9 mouse cellular contexts compared by ENCODE assay signal in the genomic region with DNA sequence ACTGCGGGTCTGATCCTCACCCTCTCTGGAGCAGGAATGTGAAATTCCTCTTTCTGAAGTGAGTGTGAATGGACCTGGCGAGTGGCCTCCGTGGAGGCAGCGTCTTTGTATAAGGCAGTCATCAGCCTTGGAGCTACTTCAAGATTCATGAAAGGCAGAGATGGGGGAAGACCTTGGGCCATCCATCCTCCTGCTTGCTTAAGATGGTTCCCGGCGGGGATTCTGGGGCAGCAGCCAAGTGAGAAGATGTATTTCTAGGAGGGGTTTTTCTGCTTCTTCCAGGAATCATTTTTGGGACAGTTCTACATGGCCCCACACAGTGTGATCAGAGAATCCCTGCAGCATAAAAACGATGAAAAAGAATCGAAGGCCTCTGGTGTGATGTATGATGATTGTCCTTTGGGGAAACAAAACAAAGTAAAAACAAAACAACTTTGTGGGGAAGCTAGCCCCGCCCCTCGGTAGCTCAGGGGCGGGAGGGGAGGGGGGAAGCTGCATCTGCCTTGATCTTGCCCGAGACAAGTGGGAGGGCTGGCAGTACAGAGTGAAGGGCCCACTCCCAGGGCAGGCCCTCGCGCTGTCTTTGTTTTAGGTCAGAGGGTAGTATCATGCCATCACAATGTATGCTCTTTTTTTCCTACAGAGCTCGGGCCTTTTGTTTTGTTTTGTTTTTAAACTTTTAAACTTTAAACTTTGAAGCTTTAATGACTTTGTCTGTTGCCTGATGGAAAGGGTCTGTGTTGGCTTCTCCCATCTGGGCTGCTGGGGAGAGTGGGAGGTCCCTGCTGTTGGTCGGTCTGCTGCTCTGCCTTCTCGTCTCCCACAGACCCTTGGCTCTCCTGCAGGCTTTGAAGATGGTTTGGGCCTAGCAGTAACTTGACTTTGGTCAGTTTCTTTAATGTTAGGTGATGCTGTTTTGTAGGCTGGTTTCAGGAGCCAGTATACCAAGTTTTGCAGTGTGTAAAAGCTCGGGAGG.
DNase-seq lines count a peak whose midpoint lies in the region; ATAC-seq and TF ChIP-seq lines count a peak whose summit lies in the region.
"Had no signal": no experiment of that assay in that cellular context is flagged by ENCODE, and none has a peak within 500 bp of the region (broad histone marks: within the 10 kb centered on the region; RNA-seq: fewer than 3 reads in every experiment).

No protein-coding gene starts in this region.

- no peaks in the 10 kb centered on the region for H3K27me3 ChIP-seq in intestine, embryonic 14.5 days (replicated peaks; ENCODE audit: control insufficient read depth, insufficient read depth, low read length)
- H3K27me3 ChIP-seq in intestine, postnatal 0 days (replicated peaks; ENCODE audit: control insufficient read depth, insufficient read depth, low read length) = no peaks in the 10 kb centered on the region
- peaks cover 45% of the 10 kb centered on the region for H3K27me3 ChIP-seq in limb, embryonic 10.5 days (ENCODE audit: low read depth, poor library complexity, severe bottlenecking)
- no peaks in the 10 kb centered on the region for H3K27me3 ChIP-seq in neural tube, embryonic 12.5 days (replicated peaks)
- H3K27me3 ChIP-seq: liver, embryonic 13.5 days had no signal

- 17% methylated on average over 18 of the region's 18 CpGs for WGBS in intestine, embryonic 14.5 days
- 31% methylated on average over 18 of the region's 18 CpGs for WGBS in intestine, postnatal 0 days
- 22% methylated on average over 18 of the region's 18 CpGs for WGBS in limb, embryonic 10.5 days
- 8% methylated on average over 18 of the region's 18 CpGs for WGBS in neural tube, embryonic 12.5 days

- DNase-seq in intestine, embryonic 14.5 days (ENCODE audit: low spot score) = peak; percentile 66
- DNase-seq in embryo, embryonic 11 days = peak; percentile 67
- DNase-seq in heart, adult 9 months (ENCODE audit: low spot score in 2 of 2) = peak; percentile 3 to 6
- DNase-seq in limb, embryonic 10.5 days (ENCODE audit: low spot score) = no peak
- DNase-seq in cerebellum, adult 9-11 months = no peak
- no peak for DNase-seq in spleen, adult 18-20 months
- DNase-seq: liver, embryonic 13.5 days had no signal

- H3K27ac ChIP-seq in intestine, embryonic 14.5 days (ENCODE audit: low read depth) = peak overlapping the region; percentile 62
- H3K27ac ChIP-seq in intestine, postnatal 0 days (ENCODE audit: low read depth, low read length) = no peak overlapping the region
- H3K27ac ChIP-seq in limb, embryonic 10.5 days = peak overlapping the region; percentile 47; the same call in 1 of the 2 replicates
- no peak overlapping the region for H3K27ac ChIP-seq in neural tube, embryonic 12.5 days
- H3K27ac ChIP-seq: liver, embryonic 13.5 days had no signal

- H3K4me2 ChIP-seq in intestine, embryonic 14.5 days (ENCODE audit: low read length) = no peak overlapping the region
- H3K4me2 ChIP-seq in intestine, postnatal 0 days (replicated peaks; ENCODE audit: low read depth) = no peak overlapping the region
- peak overlapping the region; percentile 33 for H3K4me2 ChIP-seq in neural tube, embryonic 12.5 days (replicated peaks)
- H3K4me2 ChIP-seq: liver, embryonic 13.5 days had no signal

- no peak overlapping the region for H3K4me3 ChIP-seq in intestine, embryonic 14.5 days (ENCODE audit: low read depth, low read length)
- no peak overlapping the region for H3K4me3 ChIP-seq in intestine, postnatal 0 days (ENCODE audit: low read depth, low read length)
- H3K4me3 ChIP-seq in limb, embryonic 10.5 days = no peak overlapping the region
- no peak overlapping the region for H3K4me3 ChIP-seq in neural tube, embryonic 12.5 days
- H3K4me3 ChIP-seq: liver, embryonic 13.5 days had no signal

- TF ChIP-seq CTCF in intestine, postnatal 0 days (IDR thresholded peaks at IDR 0.05; ENCODE audit: low read depth) = no peak

- H3K4me1 ChIP-seq in intestine, embryonic 14.5 days (replicated peaks; ENCODE audit: control insufficient read depth, insufficient read depth, low read length) = peaks cover 23% of the 10 kb centered on the region; the same call in 1 of the 2 replicates
- H3K4me1 ChIP-seq in intestine, postnatal 0 days (replicated peaks; ENCODE audit: control insufficient read depth, insufficient read depth, low read length) = no peaks in the 10 kb centered on the region; the same call in none of the 2 replicates
- peaks cover 22% of the 10 kb centered on the region for H3K4me1 ChIP-seq in limb, embryonic 10.5 days
- H3K4me1 ChIP-seq in neural tube, embryonic 12.5 days = peaks cover 12% of the 10 kb centered on the region
- H3K4me1 ChIP-seq: liver, embryonic 13.5 days had no signal

- no peaks in the 10 kb centered on the region for H3K9me3 ChIP-seq in intestine, embryonic 14.5 days (ENCODE audit: control insufficient read depth, low read length)
- no peaks in the 10 kb centered on the region for H3K9me3 ChIP-seq in intestine, postnatal 0 days (ENCODE audit: control insufficient read depth)
- H3K9me3 ChIP-seq in limb, embryonic 10.5 days (replicated peaks) = no peaks in the 10 kb centered on the region
- H3K9me3 ChIP-seq in neural tube, embryonic 12.5 days = no peaks in the 10 kb centered on the region
- H3K9me3 ChIP-seq: liver, embryonic 13.5 days had no signal

- no peaks in the 10 kb centered on the region for H3K36me3 ChIP-seq in intestine, embryonic 14.5 days (ENCODE audit: control insufficient read depth, insufficient read depth, low read length)
- no peaks in the 10 kb centered on the region for H3K36me3 ChIP-seq in intestine, postnatal 0 days (ENCODE audit: control insufficient read depth, insufficient read depth)
- H3K36me3 ChIP-seq in limb, embryonic 10.5 days = no peaks in the 10 kb centered on the region
- H3K36me3 ChIP-seq in neural tube, embryonic 12.5 days = no peaks in the 10 kb centered on the region
- H3K36me3 ChIP-seq: liver, embryonic 13.5 days had no signal

- 0 out of 2 replicates have a peak, but pooled peaks have one; percentile 55 for ATAC-seq in intestine, embryonic 14.5 days (replicated peaks; ENCODE audit: low FRiP score, low TSS enrichment, low read depth)
- ATAC-seq in intestine, postnatal 0 days = no peak
- ATAC-seq in neural tube, embryonic 12.5 days (ENCODE audit: low FRiP score, low read depth) = peak; percentile 86

- H3K9ac ChIP-seq in intestine, embryonic 14.5 days (ENCODE audit: low read length) = no peak overlapping the region
- no peak overlapping the region for H3K9ac ChIP-seq in intestine, postnatal 0 days (ENCODE audit: low read depth, low read length)
- no peak overlapping the region for H3K9ac ChIP-seq in neural tube, embryonic 12.5 days
- H3K9ac ChIP-seq: liver, embryonic 13.5 days had no signal

Comparison
In these comparisons a context has a peak if more than half of its experiments do, and no peak if none do; other contexts are left out.
1. H3K27ac ChIP-seq: peak in intestine, embryonic 14.5 days (single experiment) and limb, embryonic 10.5 days (single experiment); none in intestine, postnatal 0 days (single experiment) and neural tube, embryonic 12.5 days (single experiment).
2. DNase-seq: peak in intestine, embryonic 14.5 days (single experiment), embryo, embryonic 11 days (single experiment) and heart, adult 9 months (2 of 2); none in limb, embryonic 10.5 days (single experiment), cerebellum, adult 9-11 months (single experiment) and spleen, adult 18-20 months (0 of 2).